Mouse (Mus musculus) testis, postnatal 14 days (tissue): ENCODE data around the gene Trim29.

ENCODE experiments used
- DNase-seq: peaks from one replicate; pipeline ENCODE4 v3.0.0; 2021; ENCODE audit warnings: low spot score

Trim29 gene

GRCm38 (mm10) chr9:43315320-43315950, 4.8 kb downstream of the Trim29 start:
- DNase-seq: no peak

- no peak for DNase-seq
These were observed 5.8 kb downstream of the Trim29 start for GRCm38 (mm10) chr9:43316466-43316865.

- no peak for DNase-seq
These were observed 8.0 kb downstream of the Trim29 start for GRCm38 (mm10) chr9:43318661-43319060.

GRCm38 (mm10) chr9:43321951-43322350, 11.3 kb downstream of the Trim29 start:
- no peak for DNase-seq

- DNase-seq: no peak
These were observed 12.0 kb downstream of the Trim29 start for GRCm38 (mm10) chr9:43322666-43323065.

- no peak for DNase-seq
These were observed 14.8 kb downstream of the Trim29 start for GRCm38 (mm10) chr9:43325486-43325885.

- no peak for DNase-seq
These were observed 15.5 kb downstream of the Trim29 start for GRCm38 (mm10) chr9:43326015-43326631.

GRCm38 (mm10) chr9:43327182-43328129, 16.8 kb downstream of the Trim29 start:
- no peak for DNase-seq

- DNase-seq: no peak
These were observed 19.8 kb downstream of the Trim29 start for GRCm38 (mm10) chr9:43330426-43330825.

- peak; percentile 63 for DNase-seq
These were observed 21.1 kb downstream of the Trim29 start for GRCm38 (mm10) chr9:43331476-43332471.

- no peak for DNase-seq
These were observed 23.8 kb downstream of the Trim29 start for GRCm38 (mm10) chr9:43334476-43334875.

- DNase-seq: no peak
These were observed 27.0 kb downstream of the Trim29 start for GRCm38 (mm10) chr9:43337636-43338035.

GRCm38 (mm10) chr9:43338067-43338466, 27.4 kb downstream of the Trim29 start:
- DNase-seq: no peak

- DNase-seq: peak; percentile 31
These were observed 29.0 kb downstream of the Trim29 start for GRCm38 (mm10) chr9:43339614-43340020.

GRCm38 (mm10) chr9:43350089-43350488, 39.4 kb downstream of the Trim29 start:
- no peak for DNase-seq

GRCm38 (mm10) chr9:43351015-43351414, 40.4 kb downstream of the Trim29 start:
- DNase-seq: no peak

GRCm38 (mm10) chr9:43357011-43357410, 46.4 kb downstream of the Trim29 start:
- no peak for DNase-seq

GRCm38 (mm10) chr9:43358591-43359323, 48.1 kb downstream of the Trim29 start:
- DNase-seq: no peak

- DNase-seq: no peak
These were observed 58.1 kb downstream of the Trim29 start for GRCm38 (mm10) chr9:43368781-43369180.

- DNase-seq: no peak
These were observed 73.2 kb downstream of the Trim29 start for GRCm38 (mm10) chr9:43383871-43384270.

- no peak for DNase-seq
These were observed 73.8 kb downstream of the Trim29 start for GRCm38 (mm10) chr9:43384400-43384799.
